Mouse (Mus musculus) heart, adult 2 months (tissue): ENCODE data around the gene Fgf4.

Experiments used
- CTCF ChIP-seq: fragments of 200-600 bp; IDR thresholded peaks from 2 replicates; pipeline ENCODE4 v1.8.1; 2022; ENCODE audit warnings: antibody characterized with exemption, mild to moderate bottlenecking, moderate library complexity
- EP300 ChIP-seq: fragments of 200-500 bp; IDR thresholded peaks from 2 replicates; pipeline ENCODE4 v1.6.1; 2011; ENCODE audit warnings: low read depth, low read length, control low read depth; ENCODE audit not compliant: insufficient read depth
- POLR2A ChIP-seq: fragments of 200-500 bp; IDR thresholded peaks from 2 replicates; pipeline ENCODE4 v1.6.1; 2011; ENCODE audit warnings: mild to moderate bottlenecking, low read depth, low read length, control low read depth; ENCODE audit not compliant: insufficient read depth

GRCm38 (mm10) chr7:144811521-144811920 lies 35.6 kb upstream of the Fgf4 start:
- TF ChIP-seq POLR2A (no peak), EP300 (no peak), CTCF (no peak)
